Mouse (Mus musculus) liver, embryonic 15.5 days (tissue): ENCODE data around the gene Ahrr. TPM values are rescaled to one million over a fixed set of nuclear protein-coding genes. Genes with fewer than 3 reads are reported as not detected.

Experiments used
- ATAC-seq: fragments of 200-750 bp; cut with Nextera tagmentation; 2 replicates; pipeline ENCODE4 v1.8.0; 2017; ENCODE audit warnings: moderate number of reproducible peaks, mild to moderate bottlenecking, moderate library complexity; ENCODE audit not compliant: insufficient read depth
- H3K27ac ChIP-seq: fragments of 300-500 bp; sonication (generic); replicated peaks from 2 replicates; pipeline ENCODE4 v1.5.1; 2015; ENCODE audit warnings: mild to moderate bottlenecking, inconsistent platforms
- H3K27me3 ChIP-seq: fragments of 300-500 bp; sonication (generic); 2 replicates; pipeline ENCODE4 v1.6.1; 2015; ENCODE audit warnings: mild to moderate bottlenecking, inconsistent platforms
- H3K36me3 ChIP-seq: fragments of 300-500 bp; sonication (generic); replicated peaks from 2 replicates; pipeline ENCODE4 v1.6.1; 2015; ENCODE audit warnings: moderate library complexity, mild to moderate bottlenecking, inconsistent platforms
- H3K4me1 ChIP-seq: fragments of 300-500 bp; sonication (generic); replicated peaks from 2 replicates; pipeline ENCODE4 v1.6.1; 2015; ENCODE audit warnings: inconsistent platforms
- H3K4me2 ChIP-seq: fragments of 300-500 bp; sonication (generic); 2 replicates; pipeline ENCODE4 v1.6.1; 2015; ENCODE audit warnings: moderate library complexity, mild to moderate bottlenecking, inconsistent platforms
- H3K4me3 ChIP-seq: fragments of 300-500 bp; sonication (generic); replicated peaks from 2 replicates; pipeline ENCODE4 v1.5.1; 2015; ENCODE audit warnings: mild to moderate bottlenecking, inconsistent platforms
- H3K9ac ChIP-seq: fragments of 300-500 bp; sonication (generic); 2 replicates; pipeline ENCODE4 v1.6.1; 2015; ENCODE audit warnings: moderate library complexity, mild to moderate bottlenecking, inconsistent platforms
- H3K9me3 ChIP-seq: fragments of 300-500 bp; sonication (generic); replicated peaks from 2 replicates; pipeline ENCODE4 v1.6.1; 2016; ENCODE audit warnings: inconsistent platforms
- WGBS: fragments of 180-500 bp; shearing (Covaris S2); methylation state at CpG from one replicate; pipeline ENCODE4 v1.1.7; 2015; ENCODE audit warnings: mixed read lengths; ENCODE audit not compliant: insufficient replicate concordance; 5-methylcytosine and 5-hydroxymethylcytosine counted together
- polyA plus RNA-seq: library from polyadenylated mRNA; unstranded; fragments of >200 nt; fragmentation: Nextera tagmentation; extraction: Ambion mirVana; gene quantifications from 2 replicates; pipeline ENCODE4 v1.2.1, GENCODE M21; 2015

Ahrr gene
- polyA plus RNA-seq, 1 experiment from 2014 or later = 0.03 TPM

GRCm38 (mm10) chr13:74300925-74301606, 8.9 kb upstream of the Ahrr start:
- Histone ChIP-seq H3K36me3 (peaks cover 33% of the 10 kb centered on the region), H3K4me1 (no peaks in the 10 kb centered on the region), H3K4me2 (no peak overlapping the region), H3K27me3 (no peaks in the 10 kb centered on the region), H3K9me3 (no peaks in the 10 kb centered on the region), H3K9ac (no peak overlapping the region), H3K27ac (no peak overlapping the region), H3K4me3 (no peak overlapping the region)
- 26% methylated on average over 4 of the region's 4 CpGs for WGBS
- ATAC-seq = peak; percentile 58

GRCm38 (mm10) chr13:74296376-74296775, 4.2 kb upstream of the Ahrr start:
- no peak for ATAC-seq
- H3K4me2 ChIP-seq = no peak overlapping the region
- no peaks in the 10 kb centered on the region for H3K9me3 ChIP-seq
- no peaks in the 10 kb centered on the region for H3K36me3 ChIP-seq
- no peak overlapping the region for H3K9ac ChIP-seq
- WGBS = 52% methylated on average over 7 of the region's 7 CpGs
- H3K4me1 ChIP-seq = peaks cover 8% of the 10 kb centered on the region
- H3K27ac ChIP-seq = no peak overlapping the region
- no peak overlapping the region for H3K4me3 ChIP-seq
- peaks cover 17% of the 10 kb centered on the region for H3K27me3 ChIP-seq

GRCm38 (mm10) chr13:74289646-74290045, 2.5 kb downstream of the Ahrr start:
- Histone ChIP-seq H3K9ac (no peak overlapping the region), H3K4me3 (no peak overlapping the region), H3K36me3 (no peaks in the 10 kb centered on the region), H3K27ac (no peak overlapping the region), H3K9me3 (no peaks in the 10 kb centered on the region), H3K27me3 (peaks cover 29% of the 10 kb centered on the region), H3K4me1 (peaks cover 8% of the 10 kb centered on the region), H3K4me2 (no peak overlapping the region)
- ATAC-seq = no peak
- WGBS = 64% methylated on average over 5 of the region's 5 CpGs

- Histone ChIP-seq H3K36me3 (no peaks in the 10 kb centered on the region), H3K27me3 (peaks cover 3% of the 10 kb centered on the region), H3K9me3 (no peaks in the 10 kb centered on the region), H3K4me3 (no peak overlapping the region), H3K9ac (no peak overlapping the region), H3K4me2 (no peak overlapping the region), H3K27ac (no peak overlapping the region), H3K4me1 (0 out of 2 replicates have a peak, but pooled peaks cover under 1% of the 10 kb centered on the region)
- no peak for ATAC-seq
- WGBS = 69% methylated on average over 1 of the region's 2 CpGs
Observed at GRCm38 (mm10) chr13:74282299-74282698, 9.8 kb downstream of the Ahrr start.

GRCm38 (mm10) chr13:74275726-74276125, 16.4 kb downstream of the Ahrr start:
- Histone ChIP-seq H3K4me3 (no peak overlapping the region), H3K36me3 (no peaks in the 10 kb centered on the region), H3K4me1 (peaks cover 27% of the 10 kb centered on the region), H3K27ac (peak overlapping the region; percentile 78), H3K9ac (no peak overlapping the region), H3K4me2 (peak overlapping the region; percentile 25), H3K9me3 (no peaks in the 10 kb centered on the region), H3K27me3 (no peaks in the 10 kb centered on the region)
- WGBS = 13% methylated on average over 4 of the region's 4 CpGs
- peak; percentile 89 for ATAC-seq

GRCm38 (mm10) chr13:74260231-74260992, 31.7 kb downstream of the Ahrr start:
- Histone ChIP-seq H3K27me3 (peaks cover 33% of the 10 kb centered on the region), H3K4me3 (peak overlapping the region; percentile 45), H3K9me3 (no peaks in the 10 kb centered on the region), H3K9ac (peak overlapping the region; percentile 20; the same call in 1 of the 2 replicates), H3K4me2 (peak overlapping the region; percentile 70), H3K36me3 (no peaks in the 10 kb centered on the region), H3K27ac (peak overlapping the region; percentile 42), H3K4me1 (peaks cover 9% of the 10 kb centered on the region)
- 6% methylated on average over 10 of the region's 10 CpGs for WGBS
- peak; percentile 34; the same call in 1 of the 2 replicates for ATAC-seq

GRCm38 (mm10) chr13:74259460-74260230, 32.5 kb downstream of the Ahrr start:
- 3% methylated on average over 35 of the region's 35 CpGs for WGBS
- H3K27me3 ChIP-seq = peaks cover 33% of the 10 kb centered on the region
- peak overlapping the region; percentile 20; the same call in 1 of the 2 replicates for H3K9ac ChIP-seq
- H3K27ac ChIP-seq = 0 out of 2 replicates have a peak overlapping the region, but pooled peaks have one; percentile 42
- ATAC-seq = peak; percentile 42; the same call in 1 of the 2 replicates
- H3K4me1 ChIP-seq = peaks cover 9% of the 10 kb centered on the region
- H3K4me2 ChIP-seq = peak overlapping the region; percentile 70
- H3K36me3 ChIP-seq = no peaks in the 10 kb centered on the region
- no peaks in the 10 kb centered on the region for H3K9me3 ChIP-seq
- peak overlapping the region; percentile 45 for H3K4me3 ChIP-seq

- ATAC-seq = peak; percentile 83
- peaks cover 16% of the 10 kb centered on the region for H3K4me1 ChIP-seq
- H3K27me3 ChIP-seq = peaks cover 4% of the 10 kb centered on the region; the same call in 1 of the 2 replicates
- 0 out of 2 replicates have a peak overlapping the region, but pooled peaks have one; percentile 2 for H3K27ac ChIP-seq
- no peak overlapping the region for H3K4me2 ChIP-seq
- H3K36me3 ChIP-seq = no peaks in the 10 kb centered on the region
- H3K4me3 ChIP-seq = no peak overlapping the region
- H3K9ac ChIP-seq = no peak overlapping the region
- no peaks in the 10 kb centered on the region for H3K9me3 ChIP-seq
Observed at GRCm38 (mm10) chr13:74246494-74246893, 45.6 kb downstream of the Ahrr start.

GRCm38 (mm10) chr13:74245899-74246231, 46.3 kb downstream of the Ahrr start:
- 56% methylated on average over 4 of the region's 4 CpGs for WGBS
- H3K27ac ChIP-seq = no peak overlapping the region
- peaks cover 16% of the 10 kb centered on the region for H3K4me1 ChIP-seq
- no peaks in the 10 kb centered on the region for H3K9me3 ChIP-seq
- H3K9ac ChIP-seq = no peak overlapping the region
- H3K36me3 ChIP-seq = no peaks in the 10 kb centered on the region
- no peak overlapping the region; the same call in 1 of the 2 replicates for H3K4me2 ChIP-seq
- no peak overlapping the region for H3K4me3 ChIP-seq
- peaks cover 4% of the 10 kb centered on the region; the same call in 1 of the 2 replicates for H3K27me3 ChIP-seq
- ATAC-seq = no peak; the same call in 1 of the 2 replicates

GRCm38 (mm10) chr13:74245214-74245898, 46.8 kb downstream of the Ahrr start:
- Histone ChIP-seq H3K27me3 (peaks cover 4% of the 10 kb centered on the region; the same call in 1 of the 2 replicates), H3K9me3 (no peaks in the 10 kb centered on the region), H3K27ac (no peak overlapping the region), H3K4me3 (no peak overlapping the region), H3K36me3 (no peaks in the 10 kb centered on the region), H3K9ac (no peak overlapping the region), H3K4me1 (peaks cover 16% of the 10 kb centered on the region), H3K4me2 (no peak overlapping the region; the same call in 1 of the 2 replicates)
- peak; percentile 47; the same call in 1 of the 2 replicates for ATAC-seq
- WGBS = 38% methylated on average over 17 of the region's 17 CpGs
